Mouse (Mus musculus): ENCODE data around the gene Gjc2.

Gjc2 gene

GRCm38 (mm10) chr11:59208153-59208831 is 25.3 kb upstream of the Gjc2 start, which contains the start of gene 2310033P09Rik:
Gene 2310033P09Rik, plus strand, starts transcription at chr11:59208321.
- peak; percentile 84 for DNase-seq (ENCODE audit: low spot score)

GRCm38 (mm10) chr11:59202081-59202995 is 19.3 kb upstream of the Gjc2 start, which contains the start of gene Mrpl55:
Gene Mrpl55, plus strand, starts transcription at chr11:59202486.
- peak; percentile 80 for DNase-seq (ENCODE audit: low spot score)

DNA sequence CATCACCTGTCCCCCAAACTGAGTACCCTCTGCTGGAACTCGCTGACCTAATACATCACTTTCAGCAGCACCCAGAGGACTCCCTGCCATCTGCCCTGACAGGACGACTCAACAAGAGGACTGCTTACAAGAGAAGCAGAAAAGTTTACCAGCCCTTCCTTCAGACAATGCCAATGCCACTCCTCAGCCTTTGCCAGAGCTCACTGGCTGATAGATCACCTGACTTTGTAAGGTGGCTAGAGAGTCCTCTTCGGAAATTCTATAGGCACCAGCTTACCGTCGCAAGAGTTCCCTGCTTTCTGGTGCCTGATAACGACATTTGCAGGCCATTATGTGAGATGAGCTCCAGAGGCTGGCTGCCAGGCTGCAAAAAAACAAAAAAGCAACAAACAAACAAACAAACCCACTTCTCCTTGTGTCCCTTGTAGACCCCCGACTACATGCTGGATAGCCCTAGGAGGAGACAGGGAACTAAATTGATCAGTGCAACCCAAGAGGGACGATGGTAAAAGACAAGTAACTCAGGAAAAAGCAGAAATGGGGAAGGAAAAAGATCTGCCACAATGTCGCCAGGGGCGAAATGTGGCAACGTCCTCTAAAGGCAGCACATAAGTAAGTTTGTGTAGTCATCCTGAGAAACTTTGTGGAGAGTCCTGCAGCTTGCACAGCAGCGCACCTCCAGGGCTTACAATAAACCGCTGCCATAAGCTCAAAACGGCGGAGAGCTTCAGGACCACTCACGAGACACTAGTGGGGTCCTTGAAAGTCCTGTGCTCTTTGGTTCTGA is 18.4 kb upstream of the Gjc2 start:
- DNase-seq (ENCODE audit: low spot score): no peak

DNA sequence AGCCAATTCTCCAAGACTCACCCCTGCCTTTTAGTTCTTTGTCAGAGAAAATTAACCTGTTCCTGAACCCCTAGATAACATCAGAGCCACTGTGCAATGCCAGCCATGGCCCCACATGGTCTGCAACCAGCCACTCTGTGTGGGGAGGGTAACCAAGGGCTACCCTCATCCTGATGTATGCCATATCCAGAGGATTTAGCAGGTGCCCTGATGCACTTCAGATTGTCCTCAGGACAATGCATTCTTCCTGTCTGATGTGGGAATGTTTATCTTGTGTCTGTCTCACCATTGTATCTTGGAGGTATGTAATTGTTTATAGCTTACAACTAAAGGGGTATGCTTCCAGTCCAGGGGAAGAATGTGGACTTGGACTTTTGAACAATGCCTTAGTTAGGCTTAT is 13.2 kb upstream of the Gjc2 start:
- no peak for DNase-seq (ENCODE audit: low spot score)

DNA sequence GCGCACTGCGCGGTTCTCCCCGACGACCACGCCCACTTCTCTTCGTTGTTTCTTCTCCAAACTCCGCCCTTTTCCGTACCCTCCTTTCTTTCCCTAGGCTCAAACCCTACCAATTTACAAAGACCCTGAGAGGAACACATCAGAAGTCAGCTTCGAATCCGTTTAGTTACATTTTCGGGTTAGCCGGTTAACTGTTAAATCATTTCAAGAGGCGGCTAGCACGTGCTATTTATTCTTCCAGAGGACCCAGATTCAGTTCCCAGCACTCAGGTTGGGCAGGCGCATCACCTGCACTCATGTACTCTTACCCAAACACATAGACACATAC is 9.0 kb upstream of the Gjc2 start, which contains the start of gene Guk1:
TSS of gene Guk1 (minus strand) at position 154 of the 328 bp plus-strand sequence.
- no peak for DNase-seq (ENCODE audit: low spot score)

DNA sequence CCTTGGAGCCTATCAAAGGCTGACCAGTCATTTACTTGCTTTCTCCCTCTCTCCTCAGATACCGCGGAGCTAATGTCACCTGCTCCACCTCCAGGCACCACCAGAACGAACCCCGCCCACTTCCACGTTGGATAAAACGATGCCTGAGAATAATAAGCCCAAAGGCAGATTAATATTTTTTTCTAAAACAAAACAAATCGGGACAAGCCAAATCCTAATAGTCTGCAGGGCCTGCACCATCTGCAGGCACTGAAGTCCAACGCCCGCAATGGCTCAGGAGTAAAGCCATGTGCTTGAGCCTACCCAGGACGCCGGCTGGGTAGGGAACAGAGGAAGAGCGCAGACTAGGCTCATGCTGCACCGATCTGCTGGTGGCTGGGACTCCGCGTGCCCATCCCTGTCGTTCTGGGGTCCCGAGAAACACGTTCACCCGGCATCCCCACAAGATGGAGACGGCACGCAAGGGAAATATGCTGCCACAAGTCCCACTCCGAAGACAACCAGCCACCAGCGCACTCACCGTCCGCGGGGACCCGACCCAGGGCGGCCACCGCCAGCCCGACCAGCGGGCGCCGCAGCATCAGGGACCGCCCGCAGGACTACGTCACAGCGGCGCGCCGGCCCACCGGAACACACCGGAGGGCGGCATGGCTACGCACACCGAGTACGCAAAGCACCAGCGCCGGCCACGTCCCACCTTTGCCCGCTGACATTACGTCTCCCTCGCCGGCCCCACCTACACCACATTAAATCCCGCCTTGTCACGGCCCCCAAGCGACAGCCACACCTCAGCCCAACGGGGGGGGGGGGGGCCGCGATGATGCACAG is 8.4 kb upstream of the Gjc2 start:
- peak; percentile 70 for DNase-seq (ENCODE audit: low spot score)

- no peak for DNase-seq (ENCODE audit: low spot score)
Observed at GRCm38 (mm10) chr11:59187706-59188105, 4.7 kb upstream of the Gjc2 start.

DNA sequence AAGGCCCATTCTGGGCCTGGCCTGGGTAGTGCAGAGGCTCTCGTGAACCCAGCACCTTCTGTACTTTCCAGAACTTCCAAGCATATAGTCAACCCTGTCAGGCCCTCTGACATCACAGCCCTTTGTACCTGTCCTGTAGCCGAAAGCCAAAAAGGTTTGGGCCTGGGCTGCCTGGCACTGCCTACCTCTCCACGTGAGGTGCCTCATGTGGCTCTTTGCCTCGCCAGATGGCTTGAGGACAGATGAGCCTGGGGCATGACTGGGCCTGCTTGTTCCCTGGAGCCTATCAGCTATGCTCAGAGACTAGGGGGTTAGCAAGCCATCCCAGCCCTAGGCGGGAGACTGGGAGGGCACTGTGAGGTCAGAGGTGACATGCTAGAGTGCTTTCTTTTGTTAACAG is 2.5 kb upstream of the Gjc2 start:
- DNase-seq (ENCODE audit: low spot score): no peak

DNA sequence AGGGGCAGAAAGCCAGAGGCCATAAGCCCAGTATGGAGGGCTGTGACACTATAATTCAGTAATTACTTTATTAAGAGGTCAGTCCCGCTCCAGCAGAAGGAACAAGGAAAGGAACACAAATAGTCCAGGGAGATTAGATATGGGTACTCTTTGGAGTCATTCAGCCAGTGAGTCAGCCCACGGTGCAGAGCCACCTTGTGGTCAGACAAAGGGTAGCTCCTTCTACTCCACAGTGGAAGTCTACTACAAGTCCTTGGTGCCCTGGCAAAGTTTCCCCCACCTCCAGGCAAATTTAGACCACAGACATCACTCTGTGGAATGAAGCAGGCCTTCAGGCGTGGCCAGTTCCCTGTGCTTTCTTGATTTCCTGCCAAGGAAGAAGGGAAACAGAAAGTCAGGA is 808 bp upstream of the Gjc2 start:
- no peak for DNase-seq (ENCODE audit: low spot score)

DNA sequence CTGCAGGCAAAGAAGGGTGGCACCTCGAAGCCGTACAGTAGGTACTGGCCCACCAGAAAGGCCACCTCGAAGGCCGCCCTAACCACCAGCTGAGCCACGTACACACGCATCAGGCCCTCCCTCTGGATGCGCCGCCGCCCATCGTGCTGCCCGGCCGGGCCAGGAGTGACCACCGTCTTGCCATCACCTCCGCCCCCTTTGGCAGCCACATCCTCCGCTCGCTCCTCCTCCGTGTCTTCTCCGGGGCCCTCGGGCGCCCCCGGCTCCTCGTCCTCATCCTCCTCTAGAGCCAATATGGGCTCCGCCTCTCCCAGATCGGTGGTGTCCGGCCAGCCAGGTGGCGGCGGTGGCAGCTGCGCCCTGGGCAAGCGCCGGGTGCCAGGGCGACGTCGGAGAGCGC is 6.1 kb downstream of the Gjc2 start:
- no peak for DNase-seq (ENCODE audit: low spot score)

GRCm38 (mm10) chr11:59176475-59176874 is 6.5 kb downstream of the Gjc2 start:
- DNase-seq (ENCODE audit: low spot score): no peak

DNA sequence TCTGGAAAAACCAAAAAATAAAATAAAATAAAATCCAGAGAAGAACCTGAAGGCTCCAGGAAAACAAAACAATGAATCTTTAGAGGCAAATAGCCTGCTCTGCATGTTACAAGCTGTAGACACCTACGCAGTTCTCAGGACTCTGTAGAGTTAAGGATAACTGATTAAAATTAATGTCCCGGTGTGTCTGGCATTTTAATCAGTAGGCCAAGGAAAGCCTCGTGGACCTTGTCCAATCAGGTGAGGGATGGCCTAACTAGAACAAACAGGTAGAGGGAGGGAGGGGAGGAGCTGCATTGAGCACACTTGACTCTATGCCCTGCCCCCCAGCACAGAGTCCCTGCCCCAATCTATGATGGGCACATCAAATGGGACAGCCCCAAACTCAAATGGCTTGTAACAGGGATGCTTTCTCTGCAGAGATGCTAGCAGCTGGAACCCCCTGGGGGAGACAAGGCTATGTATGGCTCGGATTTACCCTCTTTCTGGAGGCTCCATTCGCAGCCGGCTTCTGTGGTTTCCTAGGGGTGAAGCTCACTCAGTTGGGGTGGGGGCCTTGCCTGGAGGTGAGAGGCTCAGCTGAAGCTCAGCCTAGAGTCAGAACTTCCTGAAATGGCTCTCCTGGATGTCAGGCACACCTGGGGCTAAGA is 8.7 kb downstream of the Gjc2 start:
- DNase-seq (ENCODE audit: low spot score): no peak

DNA sequence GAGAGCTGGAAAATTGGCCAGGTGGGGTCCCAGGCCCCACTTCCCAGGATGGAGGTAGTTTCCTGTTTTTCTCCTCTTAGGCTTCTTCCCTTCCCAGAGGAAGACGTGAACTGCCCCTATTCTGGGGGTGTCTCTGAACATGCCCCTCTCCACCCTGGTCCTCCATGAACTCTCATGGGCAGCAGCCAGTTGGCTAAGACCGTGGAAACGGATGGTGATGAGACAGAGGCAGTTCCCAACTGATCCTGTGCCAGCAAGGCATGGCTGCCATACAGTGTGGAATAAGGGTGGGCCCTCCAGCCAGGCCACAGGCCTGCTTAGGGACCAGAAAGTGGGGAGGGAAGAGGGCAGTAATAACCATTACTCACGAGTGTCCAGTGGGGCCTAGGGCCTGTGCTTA is 12.5 kb downstream of the Gjc2 start:
- no peak for DNase-seq (ENCODE audit: low spot score)

- no peak for DNase-seq (ENCODE audit: low spot score)
Observed at GRCm38 (mm10) chr11:59169807-59170206, 13.2 kb downstream of the Gjc2 start.

- no peak for DNase-seq (ENCODE audit: low spot score)
Observed at GRCm38 (mm10) chr11:59165616-59166241, 17.3 kb downstream of the Gjc2 start.

DNA sequence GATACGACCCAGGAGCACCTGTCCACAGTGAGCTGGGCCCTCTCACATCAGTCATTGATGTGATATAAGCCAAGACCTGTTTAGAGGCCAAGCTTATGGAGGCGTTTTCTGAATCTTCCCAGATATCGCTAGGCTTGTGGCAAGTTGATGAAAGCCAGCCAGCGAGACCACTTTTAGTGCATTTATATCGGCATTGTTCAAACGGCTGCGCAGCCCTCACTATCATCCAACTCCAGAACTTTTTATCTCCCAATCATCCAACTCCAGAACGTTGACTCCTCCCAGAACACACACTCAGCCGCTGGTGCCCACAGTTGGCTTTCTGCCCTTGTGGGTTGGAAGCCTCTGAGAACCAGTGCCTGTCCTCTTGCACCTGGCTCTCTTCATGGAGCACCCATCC is 18.6 kb downstream of the Gjc2 start:
- no peak for DNase-seq (ENCODE audit: low spot score)

DNA sequence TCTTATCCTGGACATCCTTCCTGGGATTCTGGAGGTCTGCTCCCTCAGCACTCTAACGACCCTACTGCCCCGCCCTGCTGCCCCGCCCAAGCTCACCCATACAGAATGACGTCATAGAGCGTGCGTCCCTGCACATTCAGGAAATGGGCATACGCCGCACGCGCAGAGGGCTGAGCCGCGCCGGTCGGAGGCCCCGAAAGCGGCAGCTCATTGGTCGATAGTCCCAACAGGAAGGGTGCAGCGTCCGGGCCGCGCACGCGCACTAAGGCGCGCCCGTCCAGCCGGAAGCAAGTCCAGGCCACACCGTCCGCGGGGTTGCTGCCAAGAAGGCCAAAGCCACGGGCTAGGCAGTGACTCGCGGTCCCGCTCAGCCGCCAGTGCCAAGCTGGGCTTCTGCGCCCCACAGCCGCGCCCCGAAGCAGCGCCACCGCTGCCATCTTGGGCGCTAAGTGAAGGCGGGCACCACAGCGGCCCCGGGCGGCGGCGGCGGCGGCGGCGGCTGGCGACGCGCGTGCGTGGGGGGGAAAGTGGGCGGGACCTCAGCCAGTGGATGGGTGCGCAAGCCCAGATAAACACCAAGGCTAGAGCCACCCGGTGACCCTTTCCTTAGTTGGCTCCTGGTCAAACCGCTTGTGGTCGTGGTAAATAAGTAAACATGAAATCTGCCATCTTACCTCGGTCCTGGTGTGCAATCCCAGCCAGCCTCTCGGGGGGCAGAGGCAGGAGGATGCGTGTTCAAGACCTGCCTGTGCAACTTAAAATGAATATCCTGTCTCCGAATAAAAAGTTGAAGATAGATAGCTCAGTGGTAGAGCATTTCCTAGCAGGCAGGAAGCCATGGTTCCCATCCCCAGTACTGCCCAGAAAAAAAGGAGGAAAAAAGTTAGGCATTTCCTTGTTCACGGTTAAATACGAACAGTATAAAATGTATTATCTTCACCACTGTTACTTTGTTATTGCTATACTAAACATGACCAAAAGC is 19.5 kb downstream of the Gjc2 start, which contains the start of gene Iba57:
TSS of gene Iba57 (minus strand) at position 485 of the 982 bp plus-strand sequence.
- peak; percentile 95 for DNase-seq (ENCODE audit: low spot score)

DNA sequence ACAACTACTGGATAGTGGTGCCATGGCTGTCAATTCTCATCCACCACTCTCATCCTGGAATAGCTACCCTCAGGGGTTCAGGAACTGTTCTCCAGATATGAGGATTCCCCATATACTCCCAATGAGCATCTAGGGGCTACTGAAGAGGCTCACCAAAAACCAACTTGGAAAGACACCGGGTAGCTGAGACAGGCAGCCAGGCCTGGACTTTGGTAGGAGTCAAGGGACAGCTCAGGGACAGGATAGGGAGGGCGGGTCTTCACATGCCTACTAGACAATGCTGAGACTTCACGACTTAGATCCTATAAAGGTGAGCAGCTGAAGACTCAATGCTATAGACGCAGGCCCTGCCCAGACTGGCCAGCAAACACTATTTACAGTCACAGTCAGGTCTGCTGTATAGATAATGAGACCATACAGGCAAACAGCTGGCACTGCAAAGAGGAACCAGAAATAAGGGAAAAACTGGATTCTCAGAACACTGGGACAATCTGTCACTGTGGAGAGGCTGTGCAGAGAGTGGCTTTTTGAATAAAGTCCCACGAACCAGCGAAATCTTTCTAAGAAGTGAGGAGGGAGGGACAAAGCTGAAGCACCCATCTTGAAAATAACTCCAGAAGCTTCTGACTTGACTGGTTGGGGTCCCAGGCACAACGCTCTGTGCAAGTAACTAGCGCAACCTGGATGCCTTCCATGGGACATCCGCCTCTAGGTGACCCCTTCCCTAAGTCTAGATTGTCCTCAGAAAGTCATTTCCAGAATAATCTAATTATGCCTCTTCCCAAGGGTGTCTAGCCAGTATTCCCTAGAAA is 20.4 kb downstream of the Gjc2 start:
- no peak for DNase-seq (ENCODE audit: low spot score)

Data from ovary, postnatal 10 days (tissue).